Mouse (Mus musculus) CH12.LX (cell line): ENCODE data around the gene Snrpb. TPM values are rescaled to one million over a fixed set of nuclear protein-coding genes. Genes with fewer than 3 reads are reported as not detected.

Experiments
- DNase-seq: peaks from one replicate; pipeline ENCODE4 v3.0.0-alpha.2; 2013; ENCODE audit errors: extremely low read depth
- H3K27ac ChIP-seq: 2 replicates; pipeline ENCODE4 v1.5.1; 2012; ENCODE audit warnings: low read depth, mild to moderate bottlenecking, control low read depth, moderate library complexity; ENCODE audit not compliant: insufficient read depth
- H3K27me3 ChIP-seq: replicated peaks from 2 replicates; pipeline ENCODE3; 2012; ENCODE audit warnings: inconsistent platforms
- H3K36me3 ChIP-seq, 2 experiments: replicated peaks in 1 of 2; 2 replicates each; pipeline versions ENCODE3 to v1.6.1; 2012; ENCODE audit warnings: inconsistent platforms in 1 of 2, low read length in 1 of 2, mild to moderate bottlenecking in 1 of 2, mixed read lengths in 1 of 2, moderate library complexity in 1 of 2; ENCODE audit not compliant: control insufficient read depth in 1 of 2, insufficient read depth in 1 of 2
- H3K4me1 ChIP-seq, 2 experiments: 2 replicates each; pipeline ENCODE4 v1.6.1; 2012; ENCODE audit warnings: inconsistent platforms in 1 of 2, moderate library complexity in 1 of 2; ENCODE audit not compliant: insufficient read depth in 2 of 2, control insufficient read depth in 1 of 2
- H3K4me2 ChIP-seq: 2 replicates; pipeline ENCODE4 v1.6.1; 2012; ENCODE audit warnings: low read depth, mild to moderate bottlenecking, control low read depth; ENCODE audit not compliant: poor library complexity, insufficient read depth, severe bottlenecking
- H3K4me3 ChIP-seq, 3 experiments: fragments of 150-350 bp in 1 of 3; sonication (generic) in 1 of 3; replicated peaks in 1 of 3; 2 replicates each; pipeline versions ENCODE3 to v1.5.1; 2011 to 2012; ENCODE audit warnings: low read depth in 2 of 3, low read length in 2 of 3, mild to moderate bottlenecking in 2 of 3, moderate library complexity in 2 of 3, control low read depth in 1 of 3, improper control_type of control experiment in 1 of 3, inconsistent platforms in 1 of 3, mixed read lengths in 1 of 3; ENCODE audit not compliant: poor library complexity in 1 of 3
- H3K79me2 ChIP-seq: replicated peaks from 2 replicates; pipeline ENCODE4 v1.6.1; 2012; ENCODE audit warnings: mild to moderate bottlenecking, moderate library complexity; ENCODE audit not compliant: control insufficient read depth, poor library complexity, insufficient read depth, severe bottlenecking; ENCODE audit errors: extremely low read depth
- H3K9ac ChIP-seq: 2 replicates; pipeline ENCODE4 v1.6.1; 2012; ENCODE audit warnings: low read depth, mild to moderate bottlenecking, control low read depth, moderate library complexity; ENCODE audit not compliant: insufficient read depth
- H3K9me3 ChIP-seq: replicated peaks from 2 replicates; pipeline ENCODE3; 2012; ENCODE audit warnings: low read length, inconsistent platforms, mixed read lengths
- CTCF ChIP-seq, 2 experiments: IDR thresholded peaks in 1 of 2; conservative IDR thresholded peaks in 1 of 2; 2 replicates each; pipeline ENCODE4 v1.5.1; 2011 to 2012; ENCODE audit warnings: low read depth in 2 of 2, low read length in 2 of 2, improper control_type of control experiment in 1 of 2, inconsistent platforms in 1 of 2, mild to moderate bottlenecking in 1 of 2, moderate library complexity in 1 of 2
- E2F4 ChIP-seq: IDR thresholded peaks from 2 replicates; pipeline ENCODE4 v1.6.1; 2011; ENCODE audit warnings: low read depth, low read length, improper control_type of control experiment; ENCODE audit not compliant: insufficient replicate concordance
- ELF1 ChIP-seq: IDR thresholded peaks from 2 replicates; pipeline ENCODE4 v1.6.1; 2014; ENCODE audit warnings: low read depth, mild to moderate bottlenecking, inconsistent platforms, low read length, improper control_type of control experiment
- ETS1 ChIP-seq: conservative IDR thresholded peaks from 2 replicates; pipeline ENCODE4 v1.6.1; 2012; ENCODE audit warnings: low read depth, mild to moderate bottlenecking, inconsistent platforms, low read length, improper control_type of control experiment, moderate library complexity
- HCFC1 ChIP-seq: IDR thresholded peaks from 2 replicates; pipeline ENCODE4 v1.6.1; 2012; ENCODE audit warnings: low read depth, mild to moderate bottlenecking, inconsistent platforms, low read length, improper control_type of control experiment
- IRF4 ChIP-seq: IDR thresholded peaks from 2 replicates; pipeline ENCODE4 v1.6.1; 2014; ENCODE audit warnings: low read depth, mild to moderate bottlenecking, inconsistent platforms, low read length, improper control_type of control experiment
- JUN ChIP-seq: IDR thresholded peaks from 2 replicates; pipeline ENCODE4 v1.6.1; 2011; ENCODE audit warnings: low read depth, mild to moderate bottlenecking, low read length, improper control_type of control experiment, moderate library complexity; ENCODE audit not compliant: insufficient read depth
- JUND ChIP-seq: conservative IDR thresholded peaks from 2 replicates; pipeline ENCODE4 v1.6.1; 2011; ENCODE audit warnings: low read depth, low read length, improper control_type of control experiment
- MYC ChIP-seq: IDR thresholded peaks from 2 replicates; pipeline ENCODE4 v1.6.1; 2011; ENCODE audit warnings: low read depth, mild to moderate bottlenecking, improper control_type of control experiment, low read length
- NELFE ChIP-seq: IDR thresholded peaks from 2 replicates; pipeline ENCODE4 v1.6.1; 2011; ENCODE audit warnings: low read depth, low read length, improper control_type of control experiment
- NRF1 ChIP-seq: IDR thresholded peaks from 2 replicates; pipeline ENCODE4 v1.6.1; 2014; ENCODE audit warnings: low read depth, mild to moderate bottlenecking, inconsistent platforms, low read length, improper control_type of control experiment, moderate library complexity
- POLR2A ChIP-seq: IDR thresholded peaks from 2 replicates; pipeline ENCODE4 v1.6.1; 2011; ENCODE audit warnings: low read depth, mild to moderate bottlenecking, improper control_type of control experiment, low read length
- POLR2AphosphoS2 ChIP-seq: IDR thresholded peaks from 2 replicates; pipeline ENCODE4 v1.6.1; 2011; ENCODE audit warnings: low read depth, low read length, improper control_type of control experiment
- SMC3 ChIP-seq: IDR thresholded peaks from 2 replicates; pipeline ENCODE4 v1.6.1; 2011; ENCODE audit warnings: low read depth, low read length, improper control_type of control experiment
- TCF12 ChIP-seq: IDR thresholded peaks from 2 replicates; pipeline ENCODE4 v1.6.1; 2014; ENCODE audit warnings: low read depth, mild to moderate bottlenecking, inconsistent platforms, low read length, improper control_type of control experiment
- ZMIZ1 ChIP-seq: IDR thresholded peaks from 2 replicates; pipeline ENCODE4 v1.6.1; 2012; ENCODE audit warnings: low read depth, mild to moderate bottlenecking, inconsistent platforms, low read length, improper control_type of control experiment
- ZNF384 ChIP-seq: IDR thresholded peaks from 2 replicates; pipeline ENCODE4 v1.6.1; 2012; ENCODE audit warnings: low read depth, low read length, improper control_type of control experiment, inconsistent platforms
- dilution Hi-C: fragments of 300-500 bp; cut with MboI; formaldehyde crosslinking; loops from 2 replicates; pipeline ENCODE4 v1.14.3; 2020; ENCODE audit warnings: low sequenced_read_pairs; ENCODE audit not compliant: extremely low pct_unique_long_range_greater_than_20kb, extremely low pct_ligation_motif_present
- in situ Hi-C: fragments of 300-500 bp; cut with MboI; formaldehyde crosslinking; loops from 3 replicates; pipeline ENCODE4 v1.14.3; 2019; ENCODE audit warnings: low sequenced_read_pairs, low pct_ligation_motif_present, low pct_unique_long_range_greater_than_20kb, mixed read lengths
- polyA plus RNA-seq: library from polyadenylated mRNA; unstranded; fragments of >175 nt; gene quantifications from 2 replicates; pipeline ENCODE4 v1.2.1, GENCODE M21; 2012; ENCODE audit warnings: low read depth; ENCODE audit not compliant: insufficient read length
- total RNA-seq, 2 experiments: library from RNA; depleted of rRNA; stranded (reverse); fragments of 300-350 nt in 1 of 2; fragments of >200 nt in 1 of 2; gene quantifications; 2 replicates each; pipeline ENCODE4 v1.2.3; 2012 to 2014

The Snrpb gene
- total and polyA plus RNA-seq, 3 experiments: 413 to 515 (median 422) TPM

GRCm38 (mm10) chr2:130155171-130155570 is 24.0 kb downstream of the Snrpb start:
- Histone ChIP-seq H3K27me3 (no peaks in the 10 kb centered on the region), H3K9me3 (no peaks in the 10 kb centered on the region), H3K4me1 (no peaks in the 10 kb centered on the region), H3K4me2 (no peak overlapping the region), H3K4me3 (no peak overlapping the region), H3K79me2 (no peaks in the 10 kb centered on the region), H3K9ac (no peak overlapping the region), H3K27ac (no peak overlapping the region), H3K36me3 (no peaks in the 10 kb centered on the region)
- dilution Hi-C loops (no loop called here), in situ Hi-C loops (loop anchor here (25.0 kb wide), 1 partner anchor 93 kb away; no protein-coding TSS in a partner anchor)
- TF ChIP-seq ELF1: no peak
- no peak for TF ChIP-seq JUN
- TF ChIP-seq NELFE: no peak
- TF ChIP-seq ZNF384: no peak
- TF ChIP-seq CTCF (conservative IDR thresholded peaks at IDR 0.05 in 1 of 2, IDR thresholded peaks at IDR 0.05 in 1 of 2; ENCODE audit: low read depth in 2 of 2, low read length in 2 of 2): no peak
- no peak for TF ChIP-seq POLR2AphosphoS2
- no peak for TF ChIP-seq ETS1
- TF ChIP-seq MYC: no peak
- no peak for TF ChIP-seq NRF1
- TF ChIP-seq ZMIZ1: no peak
- no peak for TF ChIP-seq POLR2A
- no peak for TF ChIP-seq TCF12
- DNase-seq: no peak

- no peaks in the 10 kb centered on the region for H3K27me3 ChIP-seq
- peaks cover 0 to 2% of the 10 kb centered on the region in 2 experiments; a peak in 1 of 4 replicates for H3K4me1 ChIP-seq
- no peak overlapping the region for H3K4me3 ChIP-seq
- in situ Hi-C loops (no loop called here), dilution Hi-C loops (no loop called here)
- H3K9ac ChIP-seq: no peak overlapping the region
- TF ChIP-seq E2F4 (no peak), SMC3 (no peak), IRF4 (no peak), JUND (no peak), HCFC1 (no peak)
- H3K36me3 ChIP-seq: no peaks in the 10 kb centered on the region
- DNase-seq: no peak
- H3K4me2 ChIP-seq: no peak overlapping the region
- no peaks in the 10 kb centered on the region for H3K79me2 ChIP-seq
- no peak overlapping the region for H3K27ac ChIP-seq
- H3K9me3 ChIP-seq: no peaks in the 10 kb centered on the region
These were observed 33.0 kb downstream of the Snrpb start for GRCm38 (mm10) chr2:130146089-130146668.
